Mouse (Mus musculus) megakaryocyte, embryonic 14.5 days (primary cell): ENCODE data around the gene Timp3.

Experiments
- FLI1 ChIP-seq: IDR thresholded peaks from 2 replicates; pipeline ENCODE4 v1.6.1; 2012; ENCODE audit warnings: low read length, inconsistent platforms, mixed read lengths
- GATA1 ChIP-seq: IDR thresholded peaks from 3 replicates; pipeline ENCODE4 v1.6.1; 2012; ENCODE audit warnings: mixed read lengths, low read length, inconsistent platforms, borderline replicate concordance

DNA sequence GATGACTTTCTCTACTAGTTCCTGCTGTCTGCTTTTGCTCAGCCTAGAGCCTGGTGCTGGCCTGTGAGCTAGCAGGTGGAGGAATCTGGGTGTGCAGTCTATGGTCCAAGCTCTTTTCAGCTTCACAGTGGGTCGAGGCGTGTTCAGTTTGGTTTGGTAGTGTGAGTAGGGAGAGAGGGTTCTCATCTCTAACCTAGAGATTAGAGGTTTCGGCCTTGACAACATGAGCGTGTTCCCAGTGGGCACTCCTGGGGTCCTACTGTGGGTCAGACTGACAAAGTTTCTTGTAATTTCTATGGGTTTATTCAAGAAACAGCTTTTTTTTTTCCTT is 2.1 kb downstream of the Timp3 start:
- no peak for TF ChIP-seq FLI1
- TF ChIP-seq GATA1: no peak
